Mouse (Mus musculus) G1E (cell line): ENCODE data around the gene Med23. TPM values are rescaled to one million over a fixed set of nuclear protein-coding genes. Genes with fewer than 3 reads are reported as not detected.

Experiments
- ATAC-seq: 2 replicates; pipeline ENCODE4 v1.8.0; 2016; ENCODE audit warnings: mild to moderate bottlenecking; ENCODE audit not compliant: insufficient number of reproducible peaks, poor library complexity, low FRiP score, severe bottlenecking; ENCODE audit errors: extremely low read depth
- DNase-seq: peaks from one replicate; pipeline ENCODE4 v3.0.0; 2012; ENCODE audit warnings: low spot score
- H3K27me3 ChIP-seq: 2 replicates; pipeline ENCODE4 v1.6.1; 2012; ENCODE audit warnings: mild to moderate bottlenecking, low read length, inconsistent platforms; ENCODE audit not compliant: insufficient read depth
- H3K36me3 ChIP-seq: replicated peaks from 2 replicates; pipeline ENCODE3; 2012; ENCODE audit warnings: mild to moderate bottlenecking, inconsistent platforms
- H3K4me1 ChIP-seq: 2 replicates; pipeline ENCODE4 v1.6.1; 2012; ENCODE audit warnings: low read depth, low read length, inconsistent platforms, mixed read lengths; ENCODE audit not compliant: insufficient read depth
- H3K4me3 ChIP-seq: 2 replicates; pipeline ENCODE4 v1.5.1; 2012; ENCODE audit warnings: low read depth, mild to moderate bottlenecking, inconsistent platforms, low read length, moderate library complexity, mixed read lengths
- H3K9me3 ChIP-seq: replicated peaks from 2 replicates; pipeline ENCODE4 v1.6.1; 2012; ENCODE audit warnings: inconsistent platforms
- CTCF ChIP-seq: IDR thresholded peaks from 2 replicates; pipeline ENCODE4 v1.5.1; 2012; ENCODE audit warnings: low read depth, low read length, inconsistent platforms, mixed read lengths
- GATA1 ChIP-seq: IDR thresholded peaks from 2 replicates; pipeline ENCODE4 v1.6.1; 2012; ENCODE audit warnings: borderline replicate concordance, low read length, inconsistent platforms, mixed read lengths
- GATA2 ChIP-seq: IDR thresholded peaks from 2 replicates; pipeline ENCODE4 v1.6.1; 2012; ENCODE audit warnings: low read depth, low read length, inconsistent platforms, borderline replicate concordance
- POLR2AphosphoS5 ChIP-seq: IDR thresholded peaks from 2 replicates; pipeline ENCODE4 v1.6.1; 2012; ENCODE audit warnings: low read depth, low read length, inconsistent platforms; ENCODE audit not compliant: insufficient replicate concordance
- TAL1 ChIP-seq: conservative IDR thresholded peaks from 2 replicates; pipeline ENCODE4 v1.6.1; 2012; ENCODE audit warnings: low read depth, low read length, inconsistent platforms, mixed read lengths
- polyA plus RNA-seq: library from polyadenylated mRNA; stranded (reverse); fragments of >175 nt; gene quantifications from 2 replicates; pipeline ENCODE4 v1.2.3, GENCODE M21; 2012
- total RNA-seq, 2 experiments: library from RNA; stranded (forward) in 1 of 2; stranded (reverse) in 1 of 2; fragments of 200-1000 nt in 1 of 2; fragments of >200 nt in 1 of 2; fragmentation: Nextera tagmentation in 1 of 2; gene quantifications; 2 replicates each; pipeline ENCODE4 v1.2.3; 2014 to 2017

Gene Med23
- total and polyA plus RNA-seq, 3 experiments, result 13.7 to 48.9 (median 30.0) TPM

- ATAC-seq (no peak), DNase-seq (no peak)
- no peaks in the 10 kb centered on the region for H3K27me3 ChIP-seq
- no peaks in the 10 kb centered on the region; the same call in 1 of the 2 replicates for H3K4me1 ChIP-seq
- H3K9me3 ChIP-seq, result peaks cover 17% of the 10 kb centered on the region
- H3K36me3 ChIP-seq, result no peaks in the 10 kb centered on the region
- no peak for TF ChIP-seq TAL1
- TF ChIP-seq GATA2, result no peak
- TF ChIP-seq CTCF, result no peak
- TF ChIP-seq GATA1, result no peak
- TF ChIP-seq POLR2AphosphoS5, result no peak
- H3K4me3 ChIP-seq, result no peak within 1 kb of the TSS
These were observed 27.1 kb upstream of the Med23 start, which contains the start of gene Enpp3 for GRCm38 (mm10) chr10:24842676-24843075. Gene Enpp3 (minus strand): TSS chr10:24842823.

- no peak for TF ChIP-seq TAL1
- no peak for TF ChIP-seq CTCF
- no peak for TF ChIP-seq GATA1
- no peak for TF ChIP-seq POLR2AphosphoS5
- no peak for TF ChIP-seq GATA2
- H3K36me3 ChIP-seq, result no peaks in the 10 kb centered on the region
- DNase-seq (no peak), ATAC-seq (no peak)
- no peaks in the 10 kb centered on the region for H3K9me3 ChIP-seq
- no peak overlapping the region for H3K4me3 ChIP-seq
- H3K4me1 ChIP-seq, result peaks cover 2% of the 10 kb centered on the region; the same call in 1 of the 2 replicates
- no peaks in the 10 kb centered on the region for H3K27me3 ChIP-seq
These were observed 6.6 kb upstream of the Med23 start for GRCm38 (mm10) chr10:24863146-24863545.

- H3K9me3 ChIP-seq, result no peaks in the 10 kb centered on the region
- TF ChIP-seq TAL1, result no peak
- TF ChIP-seq CTCF, result no peak
- TF ChIP-seq GATA1, result no peak
- no peak for TF ChIP-seq GATA2
- no peak for TF ChIP-seq POLR2AphosphoS5
- no peak for ATAC-seq
These were observed 5.4 kb upstream of the Med23 start for GRCm38 (mm10) chr10:24864434-24864833.

GRCm38 (mm10) chr10:24873624-24874023 lies 3.8 kb downstream of the Med23 start:
- ATAC-seq, result no peak
- peaks cover 64% of the 10 kb centered on the region for H3K36me3 ChIP-seq
- H3K27me3 ChIP-seq, result no peaks in the 10 kb centered on the region
- DNase-seq, result no peak
- H3K4me3 ChIP-seq, result no peak overlapping the region
- peaks cover 6% of the 10 kb centered on the region; the same call in 1 of the 2 replicates for H3K4me1 ChIP-seq
- TF ChIP-seq TAL1 (no peak), CTCF (0 out of 2 replicates have a peak, but pooled peaks have one; percentile 27), GATA1 (no peak), POLR2AphosphoS5 (no peak), GATA2 (no peak)
- no peaks in the 10 kb centered on the region for H3K9me3 ChIP-seq

More at GRCm38 (mm10) chr10:24864434-24864833, 5.4 kb upstream of the Med23 start:
- H3K4me3 ChIP-seq, result no peak overlapping the region
- no peaks in the 10 kb centered on the region for H3K36me3 ChIP-seq
- no peak for DNase-seq
- peaks cover 2% of the 10 kb centered on the region; the same call in 1 of the 2 replicates for H3K4me1 ChIP-seq
- H3K27me3 ChIP-seq, result no peaks in the 10 kb centered on the region; the same call in 1 of the 2 replicates

GRCm38 (mm10) chr10:24886008-24886407 lies 16.2 kb downstream of the Med23 start:
- TF ChIP-seq CTCF (peak; percentile 28; the same call in 1 of the 2 replicates), GATA2 (no peak)
- Histone ChIP-seq H3K4me3 (no peak overlapping the region), H3K9me3 (no peaks in the 10 kb centered on the region), H3K4me1 (no peaks in the 10 kb centered on the region), H3K36me3 (peaks cover 92% of the 10 kb centered on the region), H3K27me3 (no peaks in the 10 kb centered on the region)
- ATAC-seq (peak; percentile 54), DNase-seq (no peak)

GRCm38 (mm10) chr10:24888343-24888742 lies 18.6 kb downstream of the Med23 start:
- Histone ChIP-seq H3K9me3 (no peaks in the 10 kb centered on the region), H3K4me3 (no peak overlapping the region), H3K36me3 (peaks cover 87% of the 10 kb centered on the region), H3K4me1 (no peaks in the 10 kb centered on the region), H3K27me3 (no peaks in the 10 kb centered on the region)
- TF ChIP-seq CTCF, result no peak
- TF ChIP-seq GATA1, result no peak
- no peak for TF ChIP-seq GATA2
- no peak for TF ChIP-seq TAL1
- no peak for TF ChIP-seq POLR2AphosphoS5
- DNase-seq, result no peak
- no peak for ATAC-seq
